Mouse (Mus musculus): Measurements from ENCODE around the gene Gm11985.

DNA sequence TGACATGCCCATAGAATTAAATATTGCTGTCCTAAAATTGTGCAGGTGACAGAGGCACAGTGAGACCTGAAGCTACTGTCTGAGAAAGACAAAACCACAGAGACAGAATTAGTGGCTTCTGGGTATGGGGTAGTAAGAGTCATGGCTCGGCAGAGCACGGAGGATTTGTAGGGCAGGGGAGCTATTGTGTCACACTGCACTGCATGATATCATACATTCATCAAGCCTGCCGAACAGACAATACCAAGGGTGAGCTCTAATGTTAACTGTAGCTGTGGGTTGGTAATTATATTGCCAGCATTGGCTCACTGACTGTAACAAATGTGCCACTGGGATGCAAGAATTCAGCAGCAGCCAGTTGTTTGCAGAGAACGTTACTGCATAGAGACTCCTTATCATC, 24.0 kb downstream of the Gm11985 start:
- no peak for TF ChIP-seq POLR2A (IDR thresholded peaks at IDR 0.05; ENCODE audit: low read depth, low read length)
- TF ChIP-seq CTCF (IDR thresholded peaks at IDR 0.05; ENCODE audit: extremely low read depth, insufficient read length, insufficient replicate concordance, low read depth, low read length): no peak

Measured in small intestine, adult 2 months (tissue).